Mouse (Mus musculus) spleen, postnatal 36 days (tissue): ENCODE results near the gene Man2c1.

Experiments used
- DNase-seq, 2 experiments: peaks; one replicate each; pipeline ENCODE4 v3.0.0; 2022; ENCODE audit warnings: low spot score in 2 of 2, mixed read lengths in 1 of 2

Gene Man2c1

GRCm38 (mm10) chr9:57157499-57157898, 27.0 kb downstream of the Man2c1 start:
- no peak for DNase-seq

DNA sequence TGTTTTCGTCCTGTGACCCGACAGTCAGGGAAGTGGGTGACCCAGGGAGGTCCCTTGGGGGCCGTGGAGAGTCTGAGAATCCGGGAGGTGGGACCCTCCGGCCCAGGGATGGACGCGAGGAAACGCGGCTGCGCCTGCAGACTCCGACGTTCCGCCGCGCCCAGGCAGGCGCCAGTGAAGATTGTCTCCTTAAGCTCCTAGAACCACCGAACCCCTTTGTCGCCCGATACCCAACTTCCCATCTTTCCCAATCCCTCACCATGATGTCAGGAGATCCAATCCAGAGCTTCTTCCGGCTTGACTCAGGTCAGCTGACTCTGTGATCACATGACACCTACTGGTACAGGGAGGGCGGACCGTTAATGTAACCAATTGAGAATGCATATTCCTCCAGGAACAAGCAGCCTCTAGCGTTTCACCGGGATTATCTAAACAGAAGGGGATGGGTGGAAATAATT, 27.6 kb downstream of the Man2c1 start, which contains the start of gene Commd4:
Commd4 (minus strand) TSS at position 319 of the 458 bp plus-strand sequence.
- peak; percentile 81 to 86 for DNase-seq

- no peak for DNase-seq
These were observed 28.0 kb downstream of the Man2c1 start for GRCm38 (mm10) chr9:57158506-57158905.

- DNase-seq: no peak
These were observed 32.0 kb downstream of the Man2c1 start for GRCm38 (mm10) chr9:57162496-57162895.

GRCm38 (mm10) chr9:57163137-57163536, 32.6 kb downstream of the Man2c1 start:
- no peak for DNase-seq

GRCm38 (mm10) chr9:57166173-57166572, 35.7 kb downstream of the Man2c1 start:
- no peak for DNase-seq

- no peak for DNase-seq
These were observed 37.9 kb downstream of the Man2c1 start for GRCm38 (mm10) chr9:57168411-57168810.
